Mouse (Mus musculus) thymus, adult 2 months (tissue): ENCODE results near the gene Glrx5.

ENCODE experiments used
- CTCF ChIP-seq: fragments of 200-500 bp; IDR thresholded peaks from 2 replicates; pipeline ENCODE4 v1.5.1; 2012; ENCODE audit warnings: mild to moderate bottlenecking, control low read depth, low read length, moderate library complexity, borderline replicate concordance; ENCODE audit not compliant: control insufficient read depth, poor library complexity, insufficient read depth; ENCODE audit errors: extremely low read depth
- POLR2A ChIP-seq: fragments of 200-500 bp; IDR thresholded peaks from 2 replicates; pipeline ENCODE4 v1.6.1; 2012; ENCODE audit warnings: mild to moderate bottlenecking, low read length, control low read depth, moderate library complexity; ENCODE audit not compliant: control insufficient read depth, poor library complexity, insufficient read depth; ENCODE audit errors: extremely low read depth

DNA sequence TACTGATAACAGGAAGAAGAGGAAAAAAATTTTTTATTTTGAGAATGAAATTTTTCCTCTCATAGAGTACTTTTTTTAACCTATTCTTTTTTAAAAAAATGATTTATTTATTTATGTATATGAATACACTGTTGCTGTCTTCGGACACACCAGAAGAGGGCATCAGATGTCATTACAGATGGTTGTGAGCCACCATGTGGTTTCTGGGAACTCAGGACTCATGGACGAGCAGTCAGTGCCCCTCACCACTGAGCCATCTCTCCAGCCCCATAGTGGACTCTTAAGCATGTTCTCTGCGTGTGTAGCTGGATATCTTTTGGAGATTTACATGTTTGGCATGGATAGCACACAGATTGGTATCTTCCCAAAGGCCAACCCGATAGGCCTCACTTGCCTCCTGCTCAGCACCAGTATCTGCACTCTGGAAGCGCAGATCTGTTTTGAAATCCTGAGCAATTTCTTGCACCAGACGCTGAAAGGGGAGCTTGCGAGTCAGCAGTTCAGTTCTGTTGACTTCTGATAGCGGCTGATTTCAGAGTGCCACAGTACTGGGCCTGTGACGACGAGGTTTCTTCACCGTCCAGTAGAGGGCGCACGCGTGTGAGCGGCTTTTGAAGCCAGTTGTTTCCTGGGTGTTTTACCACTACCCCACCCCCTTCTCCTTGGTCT is 5.0 kb upstream of the Glrx5 start:
- TF ChIP-seq CTCF (peak; percentile 96), POLR2A (no peak)
